Mouse (Mus musculus): ENCODE results near the gene Nfatc2.

The Nfatc2 gene

GRCm38 (mm10) chr2:168580295-168580915, 21.1 kb downstream of the Nfatc2 start:
- in situ Hi-C loops (cut with MboI, MseI): loop anchor here (25.0 kb wide), 1 partner anchor 618 kb away; no protein-coding TSS in a partner anchor

- in situ Hi-C loops (cut with MboI, MseI): loop anchor here (25.0 kb wide), 1 partner anchor 617 kb away; no protein-coding TSS in a partner anchor
Measured at GRCm38 (mm10) chr2:168579601-168580130, 21.8 kb downstream of the Nfatc2 start.

DNA sequence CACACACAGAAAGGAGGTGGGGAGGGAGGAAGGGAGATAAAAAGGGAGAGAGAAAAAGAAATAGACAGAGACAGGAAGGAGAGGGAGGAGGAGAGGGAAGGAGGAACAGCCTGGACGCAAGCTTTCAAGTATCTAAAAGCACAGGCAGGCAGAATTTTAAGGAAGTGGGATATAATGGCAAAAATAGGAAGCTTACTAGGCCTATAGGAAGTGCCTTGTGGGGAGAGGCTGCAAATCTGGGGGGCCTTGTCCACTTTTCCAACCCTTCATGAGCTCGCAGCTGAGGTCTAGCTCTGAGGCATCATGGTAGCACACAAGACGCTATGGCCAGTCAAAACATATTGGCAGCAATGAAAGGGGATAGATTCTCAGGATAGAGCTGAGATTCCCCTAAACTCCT, 22.3 kb downstream of the Nfatc2 start:
- in situ Hi-C loops (cut with MboI, MseI): loop anchor here (25.0 kb wide), 1 partner anchor 617 kb away; no protein-coding TSS in a partner anchor

GRCm38 (mm10) chr2:168578132-168578531, 23.3 kb downstream of the Nfatc2 start:
- in situ Hi-C loops (cut with MboI, MseI): loop anchor here (25.0 kb wide), 1 partner anchor 616 kb away; no protein-coding TSS in a partner anchor

DNA sequence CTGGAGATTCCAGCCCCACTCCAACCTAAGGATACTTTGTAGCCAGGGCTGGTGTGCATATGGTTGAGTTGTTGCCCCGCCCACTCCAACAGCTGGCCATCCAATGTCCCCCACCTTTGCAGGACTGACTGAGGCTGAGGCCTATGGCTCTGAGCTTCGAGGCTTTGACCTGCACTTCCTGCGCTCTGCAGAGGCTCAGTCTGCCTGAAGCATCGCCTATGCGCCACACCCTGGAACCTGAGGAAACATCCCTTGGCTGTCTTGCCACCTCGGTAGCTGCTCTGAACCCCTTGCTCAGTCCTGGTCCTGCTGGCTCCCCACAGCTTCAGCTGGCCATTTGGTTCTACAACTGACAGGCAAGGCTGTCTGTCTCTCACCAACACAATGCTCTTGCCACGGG, 24.1 kb downstream of the Nfatc2 start:
- in situ Hi-C loops (cut with MboI, MseI): loop anchor here (25.0 kb wide), 1 partner anchor 615 kb away; no protein-coding TSS in a partner anchor

GRCm38 (mm10) chr2:168575834-168576233, 25.6 kb downstream of the Nfatc2 start:
- in situ Hi-C loops (cut with MboI, MseI): loop anchor here (25.0 kb wide), 1 partner anchor 614 kb away; no protein-coding TSS in a partner anchor

- in situ Hi-C loops (cut with MboI, MseI): loop anchor here (25.0 kb wide), 1 partner anchor 613 kb away; no protein-coding TSS in a partner anchor
Measured at GRCm38 (mm10) chr2:168574934-168575333, 26.5 kb downstream of the Nfatc2 start.

DNA sequence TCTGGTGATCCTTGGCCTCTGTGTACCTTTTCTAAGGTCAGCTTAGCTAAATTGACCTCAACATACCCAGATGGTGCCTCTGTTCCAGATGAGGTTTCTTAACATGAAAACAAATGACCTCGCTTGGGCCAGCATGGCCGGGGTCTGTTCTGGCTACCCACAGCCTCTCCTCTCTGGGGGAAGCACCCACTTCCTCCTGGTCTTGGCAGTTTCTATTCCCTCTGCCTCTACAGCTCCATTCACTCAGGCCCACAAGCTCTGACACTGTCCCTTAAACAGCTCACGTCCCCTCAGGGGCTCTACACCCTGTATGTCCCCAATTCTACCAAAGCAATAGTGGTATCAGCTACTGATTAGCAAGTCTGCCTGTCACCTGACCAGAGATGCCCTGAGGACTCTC, 27.6 kb downstream of the Nfatc2 start:
- in situ Hi-C loops (cut with MboI, MseI): no loop called here

DNA sequence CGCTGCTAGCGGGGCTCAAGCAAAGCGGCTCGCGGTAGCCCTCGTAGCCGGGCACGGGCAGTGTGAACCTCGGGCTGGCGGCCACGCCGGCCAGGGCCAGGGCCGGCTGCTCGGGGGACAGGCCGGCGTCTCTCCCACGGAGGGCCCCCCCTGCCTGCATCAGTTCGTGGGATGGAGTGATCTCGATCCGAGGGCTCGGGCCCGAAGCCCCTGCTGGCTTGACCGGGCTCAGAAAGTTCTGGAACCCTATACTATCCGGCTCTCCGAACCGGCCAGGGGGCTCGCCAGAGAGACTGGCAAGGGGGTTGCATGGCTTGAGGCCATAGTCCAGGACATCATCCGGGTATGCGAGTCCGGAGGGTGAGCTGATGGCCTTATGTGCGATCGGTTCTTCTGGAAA, 30.2 kb downstream of the Nfatc2 start:
- in situ Hi-C loops (cut with MboI, MseI): no loop called here

DNA sequence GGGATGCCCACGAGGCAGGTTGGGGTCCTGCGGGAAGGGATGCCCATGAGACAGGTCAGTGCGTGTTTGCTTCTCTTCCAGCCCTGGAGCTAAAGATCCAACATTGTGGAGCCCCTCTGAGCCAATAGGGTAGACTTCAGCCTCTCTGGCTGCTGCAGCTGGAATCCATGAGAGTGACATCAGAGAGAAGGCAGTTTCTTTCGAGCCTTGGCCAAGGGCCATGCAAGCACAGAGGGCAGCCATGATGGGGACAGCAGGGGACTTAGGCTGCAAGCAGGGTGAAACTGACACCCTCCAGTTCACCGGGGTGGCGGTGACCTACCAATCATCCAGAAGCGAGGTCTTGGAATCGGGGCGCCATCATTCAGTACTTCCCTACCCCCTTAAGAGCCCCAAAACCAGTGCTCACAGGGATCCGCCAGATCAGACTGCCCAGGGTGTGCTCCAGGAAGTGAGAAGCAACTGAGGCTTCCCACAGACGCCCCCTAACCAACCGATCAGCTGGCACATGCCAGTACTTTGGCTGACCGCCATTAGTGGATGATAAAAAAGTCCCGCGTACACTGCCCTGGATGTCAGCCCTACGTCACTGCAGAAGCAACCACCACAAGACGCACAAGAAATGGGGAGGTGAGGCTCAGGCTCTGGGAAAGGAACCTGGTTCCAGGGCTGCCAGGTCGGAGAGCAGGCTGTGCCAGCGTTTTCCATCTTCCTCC, 35.8 kb downstream of the Nfatc2 start:
- in situ Hi-C loops (cut with MboI, MseI): no loop called here

DNA sequence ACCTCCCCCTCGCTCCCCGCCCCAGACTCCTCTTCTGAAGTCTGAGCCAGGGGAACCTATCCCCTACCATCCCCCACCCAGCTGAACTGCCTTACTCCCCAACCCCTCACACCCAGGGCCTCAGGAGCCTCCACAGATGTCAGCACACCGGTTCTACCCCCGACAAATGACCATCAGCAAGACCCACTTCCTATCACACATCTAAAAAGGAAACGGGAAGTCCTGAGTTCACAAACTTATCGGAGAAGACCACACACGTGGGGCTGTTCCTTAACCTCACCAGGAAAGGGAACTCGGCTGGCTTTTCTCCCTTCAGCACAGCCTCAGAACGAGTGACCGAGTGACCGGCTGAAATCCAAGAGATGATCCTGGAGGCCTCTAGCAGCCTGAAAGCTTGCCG, 38.3 kb downstream of the Nfatc2 start:
- in situ Hi-C loops (cut with MboI, MseI): loop anchor here (5.0 kb wide), 1 partner anchor 76 kb away; no protein-coding TSS in a partner anchor

- in situ Hi-C loops (cut with MboI, MseI): no loop called here
Measured at GRCm38 (mm10) chr2:168557035-168557434, 44.4 kb downstream of the Nfatc2 start.

DNA sequence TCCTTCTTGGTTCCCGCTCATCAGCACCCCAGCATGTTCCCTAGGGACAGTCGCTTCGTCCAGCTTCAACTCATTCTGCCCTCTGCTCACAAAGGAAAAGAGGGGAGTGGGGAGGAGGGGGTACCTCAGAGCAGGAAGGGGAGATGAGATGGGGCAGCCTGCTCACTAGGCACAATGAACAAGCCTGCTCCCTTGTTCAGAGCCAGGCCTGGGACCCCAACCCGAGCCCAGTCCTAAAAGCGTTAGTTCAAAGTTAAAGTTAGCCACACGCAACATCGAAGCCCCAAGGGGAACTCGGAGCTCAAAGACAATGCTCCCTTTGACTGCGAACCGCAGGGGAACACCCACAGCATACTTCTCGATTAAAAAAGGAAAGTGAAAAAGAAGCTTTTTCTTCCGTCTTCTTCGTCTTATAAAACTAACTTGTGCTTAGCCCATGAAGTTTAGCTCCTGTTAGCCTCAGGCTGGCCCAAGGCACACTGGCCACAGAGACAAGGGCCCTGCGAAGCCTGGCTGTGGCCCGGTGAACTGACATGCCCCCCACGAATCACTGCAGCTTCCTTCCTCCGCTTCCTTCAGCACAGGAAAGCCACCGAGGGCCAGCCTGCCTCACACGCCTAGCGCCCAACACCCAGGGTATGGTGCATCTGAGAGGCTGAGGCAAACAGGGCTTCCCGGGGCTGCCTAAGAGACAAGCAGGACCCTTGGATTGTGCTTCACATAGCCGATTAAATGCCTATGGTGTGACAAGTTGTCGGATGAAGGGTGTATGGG, 45.4 kb downstream of the Nfatc2 start:
- in situ Hi-C loops (cut with MboI, MseI): no loop called here

DNA sequence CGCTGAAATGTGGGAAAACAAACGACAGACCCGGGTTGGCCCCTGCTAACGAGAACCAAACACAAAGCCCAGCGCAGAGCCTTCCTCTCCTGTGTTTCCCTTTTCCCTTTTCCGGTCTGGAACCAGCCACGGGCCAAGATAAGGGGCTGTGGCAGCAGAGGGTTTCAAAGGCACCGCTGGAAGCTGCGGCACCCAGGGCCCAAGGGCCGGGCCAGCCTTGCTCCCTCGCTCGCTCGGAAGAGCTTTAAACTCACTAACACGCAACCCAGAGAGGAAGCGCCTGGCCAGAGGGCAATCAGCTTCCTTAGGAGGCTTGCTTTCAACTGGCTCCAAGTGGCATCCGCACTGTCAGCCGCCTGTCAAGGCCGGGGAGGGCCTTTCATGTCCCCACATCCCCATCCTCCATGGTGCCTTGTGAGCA, 47.9 kb downstream of the Nfatc2 start:
- in situ Hi-C loops (cut with MboI, MseI): no loop called here

DNA sequence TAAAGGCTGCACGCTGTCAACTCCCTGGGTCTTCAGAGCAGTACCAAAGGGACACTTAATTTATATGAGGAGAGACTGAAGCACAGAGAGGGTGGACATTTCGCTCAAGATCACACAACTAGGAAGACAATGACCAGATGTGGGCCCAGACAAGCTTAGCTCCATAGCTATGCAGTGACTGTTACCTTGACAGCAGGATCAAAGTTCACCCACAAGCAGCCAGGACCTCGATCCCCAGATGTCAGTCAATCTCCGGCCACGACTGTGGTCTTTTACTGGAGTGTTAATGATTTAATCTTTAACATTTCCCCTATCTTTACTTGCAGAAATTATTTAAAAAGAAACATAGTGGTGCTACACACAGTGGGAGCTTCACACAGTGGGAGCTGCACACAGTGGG, 49.1 kb downstream of the Nfatc2 start:
- in situ Hi-C loops (cut with MboI, MseI): no loop called here

DNA sequence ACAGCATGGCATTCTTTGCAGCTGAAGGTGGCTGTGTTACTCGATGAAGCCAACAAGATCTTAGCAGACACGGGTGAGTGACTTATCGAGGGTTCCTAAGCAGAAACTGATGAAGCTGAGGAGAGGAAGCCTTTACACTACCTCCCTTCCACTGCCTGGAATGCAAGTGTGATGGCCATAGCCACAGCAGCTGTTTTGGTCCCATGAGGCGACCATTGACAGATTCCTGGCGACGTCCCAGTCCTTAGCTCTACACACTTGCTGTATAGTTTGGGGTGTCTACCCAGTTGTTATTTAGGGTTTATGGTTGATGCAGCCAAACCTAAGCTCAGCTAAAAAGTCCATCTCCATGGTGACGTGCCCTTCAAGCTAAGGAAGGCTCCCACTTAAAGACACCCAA, 50.2 kb downstream of the Nfatc2 start:
- in situ Hi-C loops (cut with MboI, MseI): no loop called here

GRCm38 (mm10) chr2:168549326-168549725, 52.1 kb downstream of the Nfatc2 start:
- in situ Hi-C loops (cut with MboI, MseI): no loop called here

DNA sequence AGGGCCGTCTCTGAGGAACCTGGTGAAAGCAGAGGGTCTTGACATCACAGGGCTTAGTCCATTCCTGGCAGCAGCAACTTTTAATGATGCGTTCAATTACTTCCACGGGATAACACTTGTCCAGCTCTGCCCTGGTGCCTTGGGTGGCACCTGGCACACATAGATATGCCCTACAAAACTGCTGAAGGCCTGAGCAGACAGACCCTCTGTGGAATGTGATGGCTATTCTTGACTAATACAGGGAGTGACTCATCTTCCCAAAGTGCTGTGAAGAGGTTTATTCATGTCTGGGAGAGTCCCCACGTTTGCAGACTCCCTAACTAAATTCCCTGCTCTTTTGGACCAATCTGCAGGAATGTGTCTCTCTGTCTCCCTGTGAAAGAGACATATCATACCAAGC, 53.4 kb downstream of the Nfatc2 start:
- in situ Hi-C loops (cut with MboI, MseI): no loop called here

DNA sequence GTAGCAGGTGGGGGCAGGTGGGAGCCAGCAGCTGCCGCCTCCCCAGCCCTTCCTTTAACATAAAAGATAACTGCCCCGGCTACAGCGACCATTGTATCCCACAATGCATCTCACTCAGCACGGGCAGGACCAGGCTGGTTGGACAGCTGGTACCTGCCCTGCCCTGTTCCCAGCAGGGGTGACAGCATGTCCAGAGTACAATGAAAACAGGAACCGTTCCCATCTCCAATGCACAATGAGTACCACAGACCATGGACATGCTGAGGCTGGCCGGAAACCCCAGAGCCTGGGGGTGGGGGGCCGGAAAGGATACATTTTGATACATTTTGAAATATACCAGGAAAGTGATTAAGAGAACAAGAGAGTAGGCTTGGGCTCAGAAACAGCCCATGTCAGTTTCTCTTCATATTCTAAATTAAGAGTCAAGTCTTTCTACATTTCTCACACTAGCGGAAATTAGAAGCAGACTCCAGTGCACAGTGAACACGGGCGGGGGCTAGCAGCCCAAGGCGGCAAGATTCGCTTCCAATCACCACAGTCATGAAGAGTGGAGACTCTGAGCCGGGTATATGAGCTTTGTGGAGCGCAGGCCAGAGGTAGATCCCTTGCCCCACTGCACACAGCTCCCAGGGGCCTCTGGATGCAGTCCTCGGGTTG, 55.4 kb downstream of the Nfatc2 start:
- in situ Hi-C loops (cut with MboI, MseI): no loop called here

DNA sequence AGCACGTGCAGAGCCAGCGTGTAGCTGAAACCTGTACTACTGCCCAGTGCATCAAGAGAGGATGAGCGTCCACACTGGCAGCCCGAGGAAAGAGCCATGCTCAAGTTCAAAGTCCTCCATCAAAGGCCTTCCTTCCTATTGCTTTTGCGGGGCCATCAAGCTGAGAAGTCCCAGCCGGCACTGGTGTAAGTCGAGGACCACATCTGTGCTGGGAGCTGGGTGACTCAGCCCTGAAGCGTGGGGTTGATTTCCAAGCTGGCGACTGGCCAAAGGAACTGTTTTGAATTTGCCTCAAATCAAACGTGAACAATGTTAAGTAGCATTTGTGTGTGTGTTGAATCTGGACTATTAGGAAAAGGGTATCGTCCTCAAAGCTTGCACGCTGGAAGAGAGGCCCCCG, 57.4 kb downstream of the Nfatc2 start:
- in situ Hi-C loops (cut with MboI, MseI): no loop called here

DNA sequence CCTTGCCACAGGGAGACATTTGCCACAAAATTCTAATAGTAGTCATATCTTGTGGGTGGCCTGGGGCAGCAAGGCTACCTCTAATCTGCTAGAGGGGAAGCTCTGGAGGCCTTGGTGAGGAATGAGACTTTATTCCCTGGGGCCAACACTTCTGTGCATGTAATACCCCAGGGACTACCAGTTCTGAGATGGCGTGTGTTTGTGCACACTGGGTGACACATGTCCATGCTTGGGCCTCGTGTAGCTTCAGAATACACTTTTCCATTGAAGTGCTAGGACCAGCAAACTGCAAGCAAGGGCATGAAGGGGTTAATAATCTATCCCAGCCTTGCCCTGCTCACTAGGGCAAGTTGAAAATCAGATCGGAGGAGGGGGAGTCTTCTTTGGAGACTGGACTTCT, 58.4 kb downstream of the Nfatc2 start:
- in situ Hi-C loops (cut with MboI, MseI): no loop called here

Data from regulatory T cell (primary cell).